Mouse (Mus musculus) lung, postnatal 4 days (tissue): ENCODE measurements around the gene Rragd.
A peak's percentile ranks its signal among the peaks of the same experiment; 100 is the strongest.

ENCODE experiments used
- DNase-seq, 2 experiments: peaks; one replicate each; pipeline ENCODE4 v3.0.0; 2021

Gene Rragd

GRCm38 (mm10) chr4:33052055-33052454 is 69.2 kb downstream of the Rragd start:
- no peak for DNase-seq

GRCm38 (mm10) chr4:33052650-33053049 is 69.8 kb downstream of the Rragd start:
- no peak for DNase-seq

GRCm38 (mm10) chr4:33054426-33054825 is 71.6 kb downstream of the Rragd start:
- no peak for DNase-seq

- no peak for DNase-seq
These were observed 73.5 kb downstream of the Rragd start for GRCm38 (mm10) chr4:33056317-33056716.

GRCm38 (mm10) chr4:33057890-33058687 is 75.3 kb downstream of the Rragd start:
- peak; percentile 25 to 59 for DNase-seq

- no peak for DNase-seq
These were observed 78.3 kb downstream of the Rragd start for GRCm38 (mm10) chr4:33061158-33061557.

- no peak for DNase-seq
These were observed 80.1 kb downstream of the Rragd start, which contains the start of gene Gabrr2 for GRCm38 (mm10) chr4:33062981-33063380. Gene Gabrr2, plus strand, starts transcription at chr4:33062999.

GRCm38 (mm10) chr4:33064986-33065385 is 82.1 kb downstream of the Rragd start:
- no peak for DNase-seq

GRCm38 (mm10) chr4:33066223-33066960 is 83.6 kb downstream of the Rragd start:
- DNase-seq = no peak

GRCm38 (mm10) chr4:33067331-33067730 is 84.5 kb downstream of the Rragd start:
- DNase-seq = no peak

- DNase-seq = no peak
These were observed 85.0 kb downstream of the Rragd start for GRCm38 (mm10) chr4:33067826-33068225.

- DNase-seq = no peak
These were observed 86.1 kb downstream of the Rragd start for GRCm38 (mm10) chr4:33068894-33069293.

GRCm38 (mm10) chr4:33070326-33070725 is 87.5 kb downstream of the Rragd start:
- no peak for DNase-seq

GRCm38 (mm10) chr4:33071337-33071736 is 88.5 kb downstream of the Rragd start:
- no peak for DNase-seq
